Mouse (Mus musculus): Measurements from ENCODE around the gene Psme4.
"Not testable (repeated sequence)": the region's sequence is repeated elsewhere in the genome, so short reads cannot be mapped to it uniquely, and the experiment has no call there.

Psme4 gene

GRCm38 (mm10) chr11:30771267-30771903 lies at the start of gene Psme4:
TSS of gene Psme4 (plus strand) at chr11:30771726.
- in situ Hi-C loops (cut with MboI, MseI) = no loop called here

DNA sequence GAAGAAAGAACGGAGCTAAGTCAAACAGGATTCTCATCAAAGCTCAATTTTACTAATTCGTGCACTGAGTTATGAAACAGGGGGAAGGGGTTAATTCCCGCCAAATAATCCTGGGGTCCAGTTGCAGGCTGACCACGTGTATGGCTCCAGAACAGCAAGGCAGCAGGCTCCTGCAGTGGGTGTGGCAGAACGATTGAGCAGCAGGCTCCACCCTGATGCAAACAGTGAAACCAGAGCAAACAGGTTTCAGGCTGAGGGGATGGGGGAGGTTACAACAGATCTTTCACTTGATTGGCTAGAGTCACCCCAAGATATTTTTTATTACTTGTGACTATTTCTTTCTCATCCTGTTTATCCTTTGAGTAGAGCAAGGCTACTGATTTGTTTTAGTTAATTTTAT lies 48.1 kb upstream of the Psme4 start:
- in situ Hi-C loops (cut with MboI, MseI) = loop anchor here in 1 of 2 experiments (25.0 kb wide), 1 partner anchor 489 kb away; no protein-coding TSS in a partner anchor

- in situ Hi-C loops (cut with MboI, MseI) = no loop called here
Measured at GRCm38 (mm10) chr11:30730721-30731120, 40.8 kb upstream of the Psme4 start.

DNA sequence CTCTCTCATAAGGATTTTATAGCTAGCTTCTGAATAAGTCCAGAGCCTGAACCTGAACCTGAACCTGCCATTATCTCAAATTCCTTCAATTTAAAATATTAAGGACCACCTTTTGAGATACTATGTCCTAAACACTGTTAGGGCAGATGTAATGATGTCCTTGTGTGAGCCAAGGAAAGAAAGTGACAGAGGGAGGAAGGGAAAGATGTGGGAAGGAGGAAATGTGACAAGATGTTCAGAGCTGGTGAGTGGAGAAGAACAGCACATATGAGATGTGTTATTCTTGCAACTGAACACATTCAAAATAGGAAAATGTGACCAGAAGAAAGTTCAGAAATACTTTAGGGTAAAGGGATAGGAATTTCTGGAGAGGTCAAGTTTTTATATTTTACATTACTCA lies 38.1 kb upstream of the Psme4 start:
- in situ Hi-C loops (cut with MboI, MseI) = no loop called here

- in situ Hi-C loops (cut with MboI, MseI) = no loop called here
Measured at GRCm38 (mm10) chr11:30743991-30744390, 27.5 kb upstream of the Psme4 start.

DNA sequence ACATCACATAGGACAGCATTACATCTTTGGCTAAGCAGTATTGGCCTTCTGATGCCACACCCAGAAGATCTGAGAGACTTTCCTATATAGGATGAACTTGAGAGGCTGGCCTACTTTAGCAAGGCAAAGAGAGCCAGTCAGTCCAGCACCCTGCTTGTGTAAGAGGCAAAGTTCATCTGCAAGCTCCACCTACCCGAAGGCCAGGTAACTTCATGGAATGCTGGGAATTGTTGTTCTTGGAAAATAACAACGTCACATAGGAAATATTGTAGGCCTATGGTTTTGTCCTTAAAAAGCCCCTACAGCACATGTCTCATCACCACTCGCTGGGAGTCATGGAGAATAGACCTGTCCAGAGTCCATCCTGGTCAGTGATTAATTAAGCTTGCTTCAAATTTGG lies 22.6 kb upstream of the Psme4 start:
- in situ Hi-C loops (cut with MboI, MseI) = no loop called here

GRCm38 (mm10) chr11:30749587-30749986 lies 21.9 kb upstream of the Psme4 start:
- in situ Hi-C loops (cut with MboI, MseI) = no loop called here

DNA sequence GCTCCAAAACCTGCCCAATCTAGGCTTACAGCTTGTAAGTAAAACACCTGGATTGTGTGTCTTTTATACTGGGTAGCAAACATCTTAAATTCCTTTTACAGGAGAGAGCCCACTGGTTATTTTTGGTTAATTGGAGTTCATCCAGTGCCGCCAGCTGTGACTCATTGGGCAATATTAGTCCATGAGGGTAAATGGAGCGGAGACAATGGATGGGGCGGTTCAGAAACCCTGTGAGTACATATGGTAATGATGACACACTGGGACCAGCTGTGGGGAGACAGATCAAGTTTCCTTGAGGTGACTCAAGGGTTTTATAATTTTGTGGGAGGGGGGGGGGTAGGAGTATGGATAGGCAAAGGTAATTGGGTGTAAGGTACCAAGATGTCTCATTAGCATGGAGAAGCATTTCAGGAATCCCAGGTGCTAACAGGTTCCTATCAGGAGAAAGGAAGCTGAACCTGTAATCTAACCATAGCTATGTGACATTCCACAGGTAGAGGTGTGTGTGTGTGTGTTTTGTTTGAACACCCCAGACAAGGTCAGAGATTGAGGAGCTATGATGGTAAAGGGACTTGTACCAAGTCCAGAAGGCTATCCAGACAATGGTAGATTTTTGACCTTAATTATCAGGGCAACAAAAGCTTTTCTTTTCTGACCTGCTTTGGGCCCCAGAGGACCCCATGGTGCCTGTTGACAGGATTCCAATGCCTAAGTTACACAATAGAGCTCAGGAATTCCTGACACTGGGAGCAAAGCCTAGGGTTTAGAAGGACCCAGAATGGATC lies 21.3 kb upstream of the Psme4 start:
- in situ Hi-C loops (cut with MboI, MseI) = no loop called here

GRCm38 (mm10) chr11:30752956-30753355 lies 18.6 kb upstream of the Psme4 start:
- in situ Hi-C loops (cut with MboI, MseI) = no loop called here

DNA sequence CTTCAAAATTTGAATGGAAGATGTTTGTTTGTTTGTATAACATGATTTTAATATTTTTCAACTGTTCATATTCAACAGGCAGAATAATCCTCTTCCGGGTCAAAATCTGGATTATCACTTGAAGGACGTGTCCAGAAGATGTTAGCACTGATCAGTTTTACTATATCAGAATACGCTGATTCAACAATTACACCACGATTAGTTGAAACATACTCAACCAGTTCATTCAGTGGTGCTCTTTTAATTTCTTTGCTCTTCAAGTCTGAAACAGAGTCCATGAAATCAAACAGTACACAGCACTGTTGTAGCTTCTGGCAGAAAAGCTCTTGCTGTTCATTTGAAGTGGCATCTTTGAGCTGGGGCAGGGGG lies 17.1 kb upstream of the Psme4 start:
- in situ Hi-C loops (cut with MboI, MseI) = not testable (repeated sequence)

DNA sequence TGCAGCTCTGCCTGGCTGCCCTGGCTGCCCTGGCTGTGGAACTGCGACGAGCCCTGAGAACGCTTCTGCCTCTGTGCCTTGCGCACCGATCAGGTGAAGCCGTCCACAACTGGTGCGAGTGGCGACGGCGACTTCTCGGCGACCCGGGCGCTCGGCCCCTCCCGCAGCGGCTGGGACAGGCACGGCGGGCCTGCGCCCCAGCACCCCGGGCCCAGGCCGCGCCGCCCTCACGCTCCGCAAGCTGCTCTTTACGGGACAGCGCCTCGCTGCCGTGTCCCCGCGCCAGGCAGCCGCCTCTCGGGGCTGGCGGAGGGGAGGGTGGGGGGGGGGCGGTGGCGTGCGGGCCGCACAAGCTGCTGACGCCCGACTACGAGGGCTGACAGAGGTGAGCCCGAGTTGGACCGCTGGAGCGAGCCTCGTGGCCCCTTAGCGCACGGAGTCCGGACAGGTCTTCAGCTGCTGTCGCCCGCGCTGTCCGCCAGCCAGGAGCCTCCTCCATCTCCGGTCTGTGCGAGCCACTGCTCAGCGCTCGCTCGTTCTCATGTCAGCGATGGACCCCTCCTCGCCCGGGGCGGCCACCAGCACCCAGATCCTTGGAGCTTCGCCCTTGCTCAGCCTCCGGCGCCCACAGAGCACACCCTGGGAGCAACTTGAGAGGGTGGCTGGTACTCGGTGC lies 16.5 kb upstream of the Psme4 start:
- in situ Hi-C loops (cut with MboI, MseI) = no loop called here

DNA sequence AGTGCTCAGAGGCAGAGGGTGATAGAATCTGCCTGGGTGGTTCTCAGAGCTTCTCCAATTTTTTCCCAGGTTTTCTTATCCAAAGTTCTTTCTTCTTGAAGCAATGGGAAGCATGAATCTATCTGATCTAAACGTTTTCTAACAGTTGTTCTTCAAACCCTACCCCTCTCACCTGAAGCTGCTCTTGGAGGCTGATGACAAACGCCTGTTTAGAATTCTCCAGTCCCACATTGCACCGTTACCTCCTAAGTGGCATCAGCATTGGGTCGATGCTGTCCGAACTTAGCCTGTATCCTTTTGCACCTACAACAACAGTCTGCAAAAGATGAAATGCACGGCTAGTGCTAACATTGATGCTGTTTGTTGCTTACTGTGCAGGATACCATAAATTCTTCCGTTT lies 10.1 kb upstream of the Psme4 start:
- in situ Hi-C loops (cut with MboI, MseI) = no loop called here

DNA sequence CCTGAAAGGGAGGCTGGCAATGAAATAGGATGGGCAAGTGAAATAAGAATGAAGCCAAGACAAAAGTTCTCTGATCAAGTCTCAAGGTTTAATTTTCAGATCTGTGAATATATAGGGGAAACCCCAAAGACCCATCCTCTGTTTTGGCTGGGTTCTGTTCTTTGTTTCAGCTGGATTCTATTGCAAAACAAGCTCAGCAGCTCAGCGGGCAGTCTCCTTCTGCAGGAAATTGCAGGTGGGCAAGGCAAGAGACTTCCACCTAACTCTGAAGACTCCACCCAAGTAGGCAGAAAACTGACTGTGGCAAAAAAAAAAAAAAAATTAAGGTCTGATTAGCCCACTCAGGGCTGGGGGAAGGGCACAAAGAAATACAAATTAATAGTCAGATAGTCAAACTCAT lies 9.6 kb upstream of the Psme4 start:
- in situ Hi-C loops (cut with MboI, MseI) = no loop called here

DNA sequence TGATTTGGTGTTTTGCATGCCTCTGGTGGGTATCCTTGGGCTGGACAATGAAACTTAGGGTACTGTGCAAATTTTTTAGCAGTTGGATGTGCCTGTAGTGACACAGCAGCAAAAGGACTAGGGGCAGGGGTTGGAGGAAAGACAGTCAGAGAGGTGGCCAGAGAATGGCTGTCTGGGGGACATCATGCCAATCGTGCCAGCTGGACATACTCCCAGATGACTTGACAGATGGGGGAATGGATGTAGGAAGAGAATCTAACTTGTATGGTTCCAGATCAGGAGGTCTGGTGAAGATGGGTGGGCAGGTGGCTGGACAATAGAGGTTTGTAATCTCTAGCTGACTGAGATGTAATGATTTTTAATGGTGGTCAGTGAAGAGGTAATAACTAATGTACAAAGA lies 6.5 kb upstream of the Psme4 start:
- in situ Hi-C loops (cut with MboI, MseI) = no loop called here

DNA sequence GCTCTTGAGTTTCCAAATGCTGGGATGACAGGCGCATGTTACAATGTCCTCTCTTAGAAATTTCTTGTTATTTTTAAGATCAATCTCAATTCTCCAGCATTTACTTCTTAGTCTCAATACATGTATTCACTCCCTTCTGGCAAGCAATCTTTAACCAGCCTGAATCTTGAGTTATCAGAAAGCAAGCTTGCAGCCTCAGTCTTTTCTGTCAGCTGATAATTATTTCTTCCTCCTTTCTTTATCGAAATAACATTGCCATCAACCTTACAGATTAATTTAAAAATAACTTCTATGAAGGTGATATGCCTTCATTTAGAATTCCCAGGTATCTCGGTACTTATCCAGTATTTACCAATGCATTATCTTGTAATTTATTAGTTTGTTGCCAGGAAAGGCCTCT lies 709 bp upstream of the Psme4 start:
- in situ Hi-C loops (cut with MboI, MseI) = no loop called here

- in situ Hi-C loops (cut with MboI, MseI) = no loop called here
Measured at GRCm38 (mm10) chr11:30771904-30772581, 517 bp downstream of the Psme4 start.

DNA sequence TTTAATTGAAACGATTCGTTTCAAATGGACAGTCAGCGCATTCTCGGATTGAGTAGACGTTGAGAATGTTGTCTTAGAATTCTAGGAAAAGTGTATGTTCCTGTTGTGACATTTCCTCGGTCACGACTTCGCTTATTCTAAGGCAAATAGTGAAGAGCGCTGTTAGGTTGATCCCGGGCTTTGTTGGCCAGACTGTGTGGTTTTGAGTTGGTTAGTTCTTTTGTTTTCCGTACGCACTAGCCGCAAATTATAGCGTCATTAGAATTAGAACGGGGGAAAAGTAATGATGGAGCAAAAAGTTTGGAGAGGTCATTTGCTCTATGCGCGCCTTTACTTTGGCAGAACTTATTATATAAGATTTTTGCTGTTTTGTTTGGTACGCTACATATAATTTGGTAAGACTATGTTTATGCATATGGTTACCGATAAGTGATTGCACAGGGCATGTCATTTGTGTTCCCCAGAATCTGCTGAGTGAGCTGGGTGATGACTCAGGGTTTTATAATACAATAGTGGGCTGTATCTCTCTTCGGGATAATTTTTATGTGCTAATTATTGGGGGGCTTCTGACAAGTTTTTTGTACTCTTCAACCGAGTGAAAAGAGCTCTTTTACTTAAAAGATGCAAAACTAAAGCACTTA lies 1.4 kb downstream of the Psme4 start:
- in situ Hi-C loops (cut with MboI, MseI) = no loop called here

DNA sequence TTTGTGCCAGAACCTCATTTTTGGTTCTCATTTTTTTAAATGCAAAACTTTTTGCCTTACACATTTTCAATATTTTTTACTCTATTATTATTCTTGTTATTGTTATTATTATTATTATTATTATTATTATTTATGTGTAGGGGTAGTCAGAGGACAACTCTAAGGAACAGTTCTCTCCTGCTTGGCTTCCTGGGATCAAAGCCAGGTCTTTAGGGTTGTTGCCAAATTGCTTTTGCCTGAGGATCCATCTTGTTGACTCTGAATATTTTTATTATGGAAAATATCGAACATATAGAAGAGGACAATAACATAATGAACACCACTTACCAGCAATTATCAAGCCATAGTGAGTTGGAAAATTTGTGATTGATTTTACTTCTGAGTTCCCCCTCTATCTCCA lies 3.1 kb downstream of the Psme4 start:
- in situ Hi-C loops (cut with MboI, MseI) = loop anchor here in 1 of 2 experiments (5.0 kb wide), 1 partner anchor 1518 kb away; no protein-coding TSS in a partner anchor

DNA sequence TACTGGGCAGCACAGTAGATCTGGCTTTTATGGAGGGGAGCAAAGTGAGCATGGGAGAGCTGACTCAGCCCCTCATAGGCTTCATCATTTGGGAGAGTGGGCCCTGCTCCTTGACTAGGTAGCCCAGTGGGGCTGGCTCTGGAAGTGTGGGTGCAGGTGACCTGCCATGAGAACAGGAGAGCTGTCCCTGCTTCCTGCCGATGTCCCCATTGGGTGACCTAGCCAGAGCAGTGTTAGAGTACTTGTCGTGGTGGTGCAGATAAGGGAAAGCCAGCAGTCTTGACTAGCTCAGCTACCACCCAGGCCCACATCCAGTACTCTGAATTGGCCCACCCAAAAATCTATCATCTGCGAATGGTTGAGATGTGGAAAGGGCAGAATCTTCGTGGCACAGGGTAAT lies 6.0 kb downstream of the Psme4 start:
- in situ Hi-C loops (cut with MboI, MseI) = loop anchor here in 1 of 2 experiments (5.0 kb wide), 1 partner anchor 1515 kb away; no protein-coding TSS in a partner anchor

GRCm38 (mm10) chr11:30780893-30781292 lies 9.4 kb downstream of the Psme4 start:
- in situ Hi-C loops (cut with MboI, MseI) = no loop called here

- in situ Hi-C loops (cut with MboI, MseI) = no loop called here
Measured at GRCm38 (mm10) chr11:30781612-30782011, 10.1 kb downstream of the Psme4 start.

- in situ Hi-C loops (cut with MboI, MseI) = no loop called here
Measured at GRCm38 (mm10) chr11:30785497-30785896, 14.0 kb downstream of the Psme4 start.

Measured in T-helper 17 cell (primary cell).